Mouse (Mus musculus) G1E (cell line): ENCODE data around the gene Rbbp4.

Source experiments
- CTCF ChIP-seq: IDR thresholded peaks from 2 replicates; pipeline ENCODE4 v1.5.1; 2012; ENCODE audit warnings: low read depth, low read length, inconsistent platforms, mixed read lengths
- GATA1 ChIP-seq: IDR thresholded peaks from 2 replicates; pipeline ENCODE4 v1.6.1; 2012; ENCODE audit warnings: borderline replicate concordance, low read length, inconsistent platforms, mixed read lengths
- GATA2 ChIP-seq: IDR thresholded peaks from 2 replicates; pipeline ENCODE4 v1.6.1; 2012; ENCODE audit warnings: low read depth, low read length, inconsistent platforms, borderline replicate concordance
- POLR2AphosphoS5 ChIP-seq: IDR thresholded peaks from 2 replicates; pipeline ENCODE4 v1.6.1; 2012; ENCODE audit warnings: low read depth, low read length, inconsistent platforms; ENCODE audit not compliant: insufficient replicate concordance
- TAL1 ChIP-seq: conservative IDR thresholded peaks from 2 replicates; pipeline ENCODE4 v1.6.1; 2012; ENCODE audit warnings: low read depth, low read length, inconsistent platforms, mixed read lengths

DNA sequence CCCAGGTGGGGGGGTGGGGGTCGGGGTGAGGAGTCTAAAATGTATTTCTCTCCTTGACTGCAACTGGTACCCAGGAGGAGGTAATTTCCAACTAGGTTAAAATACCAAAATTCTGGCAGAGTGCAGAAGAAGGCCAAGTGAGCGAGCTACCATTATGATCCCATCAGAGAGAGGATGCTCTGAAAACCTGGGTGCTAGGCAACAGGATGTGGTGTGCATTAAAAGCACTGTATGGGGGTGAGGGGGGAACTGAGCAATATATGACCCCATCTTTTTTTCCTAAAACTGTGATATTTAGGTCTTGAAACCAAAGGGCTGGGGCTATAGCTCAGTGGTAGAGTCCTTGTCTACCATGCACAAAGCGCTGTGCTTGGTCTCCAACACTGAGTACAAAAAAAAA, 29.2 kb upstream of the Rbbp4 start:
- TF ChIP-seq CTCF (no peak), GATA1 (no peak), POLR2AphosphoS5 (no peak), GATA2 (no peak), TAL1 (no peak)
